Mouse (Mus musculus) layer of hippocampus, postnatal 10 days (tissue): ENCODE results near the gene Metap1d. TPM values are rescaled to one million over a fixed set of nuclear protein-coding genes. Genes with fewer than 3 reads are reported as not detected.

ENCODE experiments used
- DNase-seq, 2 experiments: peaks; one replicate each; pipeline ENCODE4 v3.0.0; 2021; ENCODE audit warnings: low spot score in 2 of 2
- long read RNA-seq: library from polyadenylated mRNA; stranded (forward); transcript quantifications from one replicate; pipeline ENCODE4 v2.0.0, GENCODE M21; 2023
- total RNA-seq, 2 experiments: library from RNA; stranded (reverse); gene quantifications; 2 replicates each; pipeline ENCODE4 v1.2.3; 2021

Metap1d gene
- total RNA-seq = 10 to 100 TPM; 19.7 to 26.4 TPM
- long read RNA-seq, transcript Metap1d-205 (9 exons, 2,770 nt) = minor isoform, 5 of 24 reads
- long read RNA-seq, transcript Metap1d-201 (10 exons, 1,321 nt) = major isoform, 7 of 24 reads
- long read RNA-seq, partial matches to known transcripts = 2 of 24 reads
- long read RNA-seq, other reads (novel, unspliced or antisense) = 10 of 24 reads

- DNase-seq = peak; percentile 91 to 95
Measured at GRCm38 (mm10) chr2:71453161-71453916, at the start of gene Metap1d. Gene Metap1d, plus strand, starts transcription at chr2:71453276.

GRCm38 (mm10) chr2:71405613-71406012 lies 47.5 kb upstream of the Metap1d start:
- DNase-seq = no peak

GRCm38 (mm10) chr2:71418760-71419280 lies 34.3 kb upstream of the Metap1d start:
- no peak for DNase-seq

GRCm38 (mm10) chr2:71419408-71419807 lies 33.7 kb upstream of the Metap1d start:
- DNase-seq = no peak

GRCm38 (mm10) chr2:71420895-71421425 lies 32.1 kb upstream of the Metap1d start:
- no peak for DNase-seq

- no peak for DNase-seq
Measured at GRCm38 (mm10) chr2:71424545-71424944, 28.5 kb upstream of the Metap1d start.

- DNase-seq = no peak
Measured at GRCm38 (mm10) chr2:71435440-71435839, 17.6 kb upstream of the Metap1d start.

- DNase-seq = no peak
Measured at GRCm38 (mm10) chr2:71443376-71443775, 9.7 kb upstream of the Metap1d start.

- DNase-seq = peak in 1 of 2 experiments; percentile 19
Measured at GRCm38 (mm10) chr2:71445536-71446196, 7.4 kb upstream of the Metap1d start.

- no peak for DNase-seq
Measured at GRCm38 (mm10) chr2:71449604-71450003, 3.5 kb upstream of the Metap1d start.

GRCm38 (mm10) chr2:71451761-71452160 lies 1.3 kb upstream of the Metap1d start:
- DNase-seq = no peak

GRCm38 (mm10) chr2:71453917-71454260 lies 813 bp downstream of the Metap1d start:
- DNase-seq = no peak

GRCm38 (mm10) chr2:71458624-71459023 lies 5.5 kb downstream of the Metap1d start:
- DNase-seq = no peak

- no peak for DNase-seq
Measured at GRCm38 (mm10) chr2:71459659-71460058, 6.6 kb downstream of the Metap1d start.

GRCm38 (mm10) chr2:71461139-71461538 lies 8.1 kb downstream of the Metap1d start:
- DNase-seq = no peak

GRCm38 (mm10) chr2:71461589-71461988 lies 8.5 kb downstream of the Metap1d start:
- DNase-seq = no peak

GRCm38 (mm10) chr2:71462066-71462465 lies 9.0 kb downstream of the Metap1d start:
- DNase-seq = no peak

GRCm38 (mm10) chr2:71462553-71462952 lies 9.5 kb downstream of the Metap1d start:
- DNase-seq = no peak

GRCm38 (mm10) chr2:71466103-71466502 lies 13.0 kb downstream of the Metap1d start:
- no peak for DNase-seq

GRCm38 (mm10) chr2:71466861-71467450 lies 13.9 kb downstream of the Metap1d start:
- DNase-seq = no peak

GRCm38 (mm10) chr2:71471094-71471493 lies 18.0 kb downstream of the Metap1d start:
- DNase-seq = no peak
